Mouse (Mus musculus): Measurements from ENCODE around the gene Fam102a. TPM values are rescaled to one million over a fixed set of nuclear protein-coding genes. Genes with fewer than 3 reads are reported as not detected.

The Fam102a gene
- polyA plus RNA-seq, 1 experiment from 2014 or later = 9.0 TPM

DNA sequence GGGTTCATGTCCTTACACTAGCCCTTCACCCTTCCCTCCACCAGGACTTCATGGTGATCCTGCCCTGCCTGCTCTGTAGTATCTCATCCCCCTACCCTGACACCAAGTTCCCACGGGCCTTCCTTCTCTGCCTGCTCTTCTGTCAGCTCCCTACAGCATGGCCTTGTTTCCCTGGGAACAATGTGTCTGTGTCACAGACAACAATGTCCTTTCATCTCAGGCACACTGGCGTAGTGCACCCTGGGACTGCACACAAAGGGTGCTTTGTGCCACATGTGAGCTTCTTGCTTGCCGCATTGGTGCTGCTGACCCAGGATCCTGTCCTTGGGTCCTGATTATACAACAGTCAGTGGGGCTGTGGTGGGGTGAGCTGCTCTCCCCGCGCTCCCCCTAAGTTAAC, 24.4 kb downstream of the Fam102a start:
- ATAC-seq (ENCODE audit: low FRiP score) (peak; percentile 91), DNase-seq (ENCODE audit: low spot score) (peak; percentile 79)
- no peak overlapping the region for H3K4me3 ChIP-seq (ENCODE audit: low read depth, low read length)
- H3K27me3 ChIP-seq (ENCODE audit: control insufficient read depth, insufficient read depth, low read length) = no peaks in the 10 kb centered on the region
- 17% methylated on average over 5 of the region's 5 CpGs for WGBS
- H3K9ac ChIP-seq (ENCODE audit: low read depth, low read length) = peak overlapping the region; percentile 16; the same call in 1 of the 2 replicates
- 0 out of 2 replicates have a peak, but pooled peaks cover 2% of the 10 kb centered on the region for H3K36me3 ChIP-seq (ENCODE audit: control insufficient read depth, insufficient read depth, low read length)
- no peaks in the 10 kb centered on the region for H3K9me3 ChIP-seq (ENCODE audit: control insufficient read depth, low read length)
- peak overlapping the region; percentile 81 for H3K27ac ChIP-seq (ENCODE audit: low read depth, low read length)
- H3K4me2 ChIP-seq (replicated peaks; ENCODE audit: low read depth, low read length) = 0 out of 2 replicates have a peak overlapping the region, but pooled peaks have one; percentile 1
- peaks cover 21% of the 10 kb centered on the region for H3K4me1 ChIP-seq (replicated peaks; ENCODE audit: control insufficient read depth, insufficient read depth, low read length)

DNA sequence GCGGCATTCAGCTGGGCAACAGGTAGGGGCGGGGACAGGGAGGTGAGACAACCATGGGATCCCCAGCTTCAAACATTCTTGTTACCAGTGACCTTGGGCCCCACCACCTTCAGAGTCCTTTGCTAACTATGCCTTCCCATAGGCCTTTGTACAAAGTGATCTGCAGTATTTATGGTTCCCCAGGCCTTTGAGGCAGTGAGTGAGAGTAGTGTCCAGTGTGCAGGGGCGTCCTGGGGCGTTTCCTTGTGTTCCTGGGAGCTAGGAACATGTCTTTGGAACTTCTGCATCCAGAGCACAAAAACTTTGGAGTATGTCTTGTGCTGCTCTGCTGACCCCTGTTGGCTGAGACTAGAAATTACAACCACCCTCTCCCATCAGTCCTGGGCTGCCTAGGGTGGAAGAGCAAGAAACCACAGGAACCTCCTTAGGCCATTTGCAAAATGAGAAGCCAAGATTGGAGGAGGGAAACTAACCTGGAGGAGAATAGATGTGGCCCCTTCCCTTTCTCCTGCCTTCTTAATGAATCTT, 31.5 kb downstream of the Fam102a start:
- H3K27ac ChIP-seq (ENCODE audit: low read depth, low read length) = no peak overlapping the region
- WGBS = 42% methylated on average over 4 of the region's 4 CpGs

DNA sequence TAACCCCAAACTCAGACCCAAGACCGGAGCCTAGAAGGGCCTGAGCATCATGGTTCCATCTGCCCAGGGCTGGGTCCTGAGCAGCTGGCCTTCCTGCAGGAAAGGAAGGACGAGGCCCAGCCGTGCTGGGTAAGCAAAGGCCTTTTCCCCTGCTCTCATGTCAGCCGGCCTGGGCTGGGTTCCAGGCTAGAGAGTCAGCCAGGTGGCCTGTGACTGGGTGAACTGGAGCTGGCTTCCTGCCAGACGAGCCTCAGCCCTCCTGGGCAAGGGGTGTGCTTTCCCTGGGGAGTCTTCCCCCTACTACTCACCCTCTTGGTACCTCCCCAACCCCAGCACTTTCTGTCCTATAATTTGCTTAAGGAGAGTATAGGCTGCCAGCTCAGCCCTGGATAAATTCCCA, 33.0 kb downstream of the Fam102a start:
- Histone ChIP-seq H3K4me1 (replicated peaks; ENCODE audit: control insufficient read depth, insufficient read depth, low read length) (no peaks in the 10 kb centered on the region), H3K27ac (ENCODE audit: low read depth, low read length) (no peak overlapping the region), H3K4me3 (ENCODE audit: low read depth, low read length) (no peak overlapping the region), H3K27me3 (ENCODE audit: control insufficient read depth, insufficient read depth, low read length) (no peaks in the 10 kb centered on the region), H3K9ac (ENCODE audit: low read depth, low read length) (no peak overlapping the region), H3K9me3 (ENCODE audit: control insufficient read depth, low read length) (no peaks in the 10 kb centered on the region), H3K4me2 (replicated peaks; ENCODE audit: low read depth, low read length) (no peak overlapping the region), H3K36me3 (ENCODE audit: control insufficient read depth, insufficient read depth, low read length) (0 out of 2 replicates have a peak, but pooled peaks cover 5% of the 10 kb centered on the region)
- ATAC-seq (ENCODE audit: low FRiP score) (no peak), DNase-seq (ENCODE audit: low spot score) (no peak)
- 83% methylated on average over 5 of the region's 5 CpGs for WGBS

More for the DNA sequence above, 31.5 kb downstream of the Fam102a start:
- Histone ChIP-seq H3K4me3 (ENCODE audit: low read depth, low read length) (no peak overlapping the region), H3K4me2 (replicated peaks; ENCODE audit: low read depth, low read length) (no peak overlapping the region), H3K36me3 (ENCODE audit: control insufficient read depth, insufficient read depth, low read length) (0 out of 2 replicates have a peak, but pooled peaks cover 5% of the 10 kb centered on the region), H3K9me3 (ENCODE audit: control insufficient read depth, low read length) (no peaks in the 10 kb centered on the region), H3K9ac (ENCODE audit: low read depth, low read length) (no peak overlapping the region), H3K27me3 (ENCODE audit: control insufficient read depth, insufficient read depth, low read length) (no peaks in the 10 kb centered on the region), H3K4me1 (replicated peaks; ENCODE audit: control insufficient read depth, insufficient read depth, low read length) (no peaks in the 10 kb centered on the region)
- DNase-seq (ENCODE audit: low spot score) (peak; percentile 83), ATAC-seq (ENCODE audit: low FRiP score) (no peak)

DNA sequence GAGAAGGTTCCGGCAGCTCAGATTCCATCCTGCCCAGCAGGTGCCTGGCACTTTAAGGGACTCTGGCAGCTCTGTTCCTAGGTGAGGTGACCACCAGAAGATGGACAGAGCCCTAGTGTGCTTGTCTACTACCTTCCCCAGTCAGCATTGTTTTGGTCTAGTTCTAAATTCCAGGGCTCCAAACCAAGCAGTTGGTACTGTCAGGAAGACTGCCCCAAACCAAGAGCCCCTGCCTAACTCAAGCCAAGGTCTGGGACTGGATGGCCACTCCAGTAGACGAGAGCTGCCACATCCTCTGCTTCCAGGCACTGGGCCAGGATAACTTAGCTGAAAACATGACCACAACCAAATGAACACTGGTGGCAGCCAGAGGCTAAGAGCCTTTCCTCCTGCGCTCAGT, 33.8 kb downstream of the Fam102a start:
- Histone ChIP-seq H3K4me1 (replicated peaks; ENCODE audit: control insufficient read depth, insufficient read depth, low read length) (no peaks in the 10 kb centered on the region), H3K9ac (ENCODE audit: low read depth, low read length) (no peak overlapping the region), H3K27ac (ENCODE audit: low read depth, low read length) (no peak overlapping the region), H3K27me3 (ENCODE audit: control insufficient read depth, insufficient read depth, low read length) (no peaks in the 10 kb centered on the region), H3K9me3 (ENCODE audit: control insufficient read depth, low read length) (no peaks in the 10 kb centered on the region), H3K4me2 (replicated peaks; ENCODE audit: low read depth, low read length) (no peak overlapping the region), H3K36me3 (ENCODE audit: control insufficient read depth, insufficient read depth, low read length) (0 out of 2 replicates have a peak, but pooled peaks cover 5% of the 10 kb centered on the region), H3K4me3 (ENCODE audit: low read depth, low read length) (no peak overlapping the region)
- ATAC-seq (ENCODE audit: low FRiP score) (no peak), DNase-seq (ENCODE audit: low spot score) (no peak)
- WGBS = 91% methylated on average over 3 of the region's 3 CpGs

DNA sequence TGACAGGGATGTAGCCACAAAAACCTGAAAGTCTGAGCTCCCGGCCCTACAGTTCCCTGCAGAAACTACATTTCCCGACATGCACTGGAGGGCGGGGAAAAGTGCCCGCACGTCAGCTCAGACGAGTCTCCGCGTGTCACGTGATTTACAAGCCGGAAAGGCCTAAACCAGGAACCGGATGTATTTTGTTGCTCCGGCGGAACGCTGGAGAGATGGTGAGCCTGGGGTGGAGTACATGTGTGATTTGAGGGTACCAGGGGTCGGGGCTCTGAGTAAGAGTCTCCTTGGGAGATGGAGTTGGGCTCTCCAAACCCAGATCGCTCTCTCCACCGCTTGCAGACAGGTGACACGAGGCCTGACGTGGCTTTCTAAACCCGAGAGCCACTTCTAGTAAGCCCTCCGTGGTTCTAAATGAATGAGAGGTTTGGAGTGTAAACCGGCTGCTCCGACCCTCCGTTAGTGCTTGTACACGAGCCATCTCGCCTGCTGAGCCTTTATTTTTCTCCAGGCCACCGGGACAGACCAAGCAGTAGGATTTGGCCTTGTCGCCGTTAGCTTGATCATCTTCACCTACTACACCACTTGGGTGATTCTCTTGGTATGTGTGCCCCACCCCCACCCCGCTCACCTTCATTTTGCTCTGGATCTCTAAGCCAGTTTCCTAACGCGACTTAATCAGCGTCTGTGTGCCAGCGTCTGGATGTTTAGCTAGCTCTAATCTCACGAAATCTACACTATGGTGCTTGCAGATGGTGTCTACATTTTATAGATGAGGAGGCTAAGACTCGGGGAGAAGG, 35.8 kb downstream of the Fam102a start, which contains the start of gene Dpm2:
Gene Dpm2 (plus strand): TSS at position 161 of the 797 bp plus-strand sequence.
- Histone ChIP-seq H3K9ac (ENCODE audit: low read depth, low read length) (peak within 1 kb of the TSS; percentile 76), H3K4me3 (ENCODE audit: low read depth, low read length) (peak within 1 kb of the TSS; percentile 81), H3K4me2 (replicated peaks; ENCODE audit: low read depth, low read length) (peak within 1 kb of the TSS; percentile 71), H3K36me3 (ENCODE audit: control insufficient read depth, insufficient read depth, low read length) (no peaks in the 10 kb centered on the region), H3K27me3 (ENCODE audit: control insufficient read depth, insufficient read depth, low read length) (no peaks in the 10 kb centered on the region), H3K27ac (ENCODE audit: low read depth, low read length) (no peak within 1 kb of the TSS), H3K9me3 (ENCODE audit: control insufficient read depth, low read length) (no peaks in the 10 kb centered on the region), H3K4me1 (replicated peaks; ENCODE audit: control insufficient read depth, insufficient read depth, low read length) (no peaks in the 10 kb centered on the region)
- 2% methylated on average over 36 of the region's 36 CpGs for WGBS
- ATAC-seq (ENCODE audit: low FRiP score) (peak; percentile 81), DNase-seq (ENCODE audit: low spot score) (peak; percentile 92)

DNA sequence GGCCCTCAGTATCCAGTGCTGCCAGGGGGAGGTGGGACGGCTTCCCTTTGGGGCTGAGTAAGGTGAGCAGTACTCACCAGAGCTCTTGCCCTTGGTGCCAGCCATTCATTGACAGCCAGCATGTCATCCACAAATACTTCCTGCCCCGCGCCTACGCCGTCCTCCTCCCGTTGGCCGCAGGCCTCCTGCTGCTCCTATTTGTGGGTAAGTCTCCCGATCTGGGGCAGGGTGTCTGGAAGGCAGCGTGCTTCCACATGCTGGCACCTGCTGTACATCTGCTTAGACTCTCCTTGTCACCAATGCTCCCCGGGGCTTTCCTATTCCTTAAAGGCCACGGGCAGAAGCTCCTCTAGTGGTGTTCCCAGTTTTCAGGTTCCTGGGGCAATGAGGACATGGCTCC, 37.1 kb downstream of the Fam102a start:
- Histone ChIP-seq H3K4me3 (ENCODE audit: low read depth, low read length) (no peak overlapping the region), H3K9ac (ENCODE audit: low read depth, low read length) (no peak overlapping the region), H3K36me3 (ENCODE audit: control insufficient read depth, insufficient read depth, low read length) (no peaks in the 10 kb centered on the region), H3K27me3 (ENCODE audit: control insufficient read depth, insufficient read depth, low read length) (no peaks in the 10 kb centered on the region), H3K27ac (ENCODE audit: low read depth, low read length) (no peak overlapping the region), H3K4me1 (replicated peaks; ENCODE audit: control insufficient read depth, insufficient read depth, low read length) (no peaks in the 10 kb centered on the region), H3K9me3 (ENCODE audit: control insufficient read depth, low read length) (no peaks in the 10 kb centered on the region), H3K4me2 (replicated peaks; ENCODE audit: low read depth, low read length) (no peak overlapping the region)
- 91% methylated on average over 11 of the region's 11 CpGs for WGBS
- ATAC-seq (ENCODE audit: low FRiP score) (no peak), DNase-seq (ENCODE audit: low spot score) (no peak)

DNA sequence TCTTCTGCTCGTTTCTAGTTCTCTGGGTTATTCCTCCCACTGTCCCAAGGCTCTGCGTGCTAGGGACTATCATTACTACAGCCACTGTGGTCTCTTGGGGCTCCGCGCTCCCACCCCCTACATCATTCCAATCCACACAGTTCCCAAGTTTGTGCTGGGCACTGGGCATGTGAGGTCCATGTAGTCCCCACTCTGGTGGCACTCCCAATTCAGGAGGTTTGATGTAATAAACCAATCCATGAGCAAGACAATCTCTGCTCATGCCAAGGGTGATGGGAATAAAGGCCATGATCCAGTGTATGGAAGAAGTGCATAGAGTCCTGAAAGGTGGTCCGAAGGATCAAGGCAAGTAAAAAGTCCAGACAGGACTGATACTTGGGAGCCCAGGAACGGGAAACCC, 39.4 kb downstream of the Fam102a start, which contains the start of gene Pip5kl1:
Gene Pip5kl1 (plus strand): TSS at position 301 of the 400 bp plus-strand sequence.
- ATAC-seq (ENCODE audit: low FRiP score) (no peak), DNase-seq (ENCODE audit: low spot score) (no peak)
- Histone ChIP-seq H3K4me3 (ENCODE audit: low read depth, low read length) (peak within 1 kb of the TSS; percentile 52), H3K9ac (ENCODE audit: low read depth, low read length) (peak within 1 kb of the TSS; percentile 61), H3K27ac (ENCODE audit: low read depth, low read length) (no peak within 1 kb of the TSS), H3K27me3 (ENCODE audit: control insufficient read depth, insufficient read depth, low read length) (no peaks in the 10 kb centered on the region; the same call in 1 of the 2 replicates), H3K4me2 (replicated peaks; ENCODE audit: low read depth, low read length) (peak within 1 kb of the TSS; percentile 98), H3K36me3 (ENCODE audit: control insufficient read depth, insufficient read depth, low read length) (no peaks in the 10 kb centered on the region), H3K9me3 (ENCODE audit: control insufficient read depth, low read length) (no peaks in the 10 kb centered on the region), H3K4me1 (replicated peaks; ENCODE audit: control insufficient read depth, insufficient read depth, low read length) (no peaks in the 10 kb centered on the region)
- WGBS = 82% methylated on average over 6 of the region's 6 CpGs

DNA sequence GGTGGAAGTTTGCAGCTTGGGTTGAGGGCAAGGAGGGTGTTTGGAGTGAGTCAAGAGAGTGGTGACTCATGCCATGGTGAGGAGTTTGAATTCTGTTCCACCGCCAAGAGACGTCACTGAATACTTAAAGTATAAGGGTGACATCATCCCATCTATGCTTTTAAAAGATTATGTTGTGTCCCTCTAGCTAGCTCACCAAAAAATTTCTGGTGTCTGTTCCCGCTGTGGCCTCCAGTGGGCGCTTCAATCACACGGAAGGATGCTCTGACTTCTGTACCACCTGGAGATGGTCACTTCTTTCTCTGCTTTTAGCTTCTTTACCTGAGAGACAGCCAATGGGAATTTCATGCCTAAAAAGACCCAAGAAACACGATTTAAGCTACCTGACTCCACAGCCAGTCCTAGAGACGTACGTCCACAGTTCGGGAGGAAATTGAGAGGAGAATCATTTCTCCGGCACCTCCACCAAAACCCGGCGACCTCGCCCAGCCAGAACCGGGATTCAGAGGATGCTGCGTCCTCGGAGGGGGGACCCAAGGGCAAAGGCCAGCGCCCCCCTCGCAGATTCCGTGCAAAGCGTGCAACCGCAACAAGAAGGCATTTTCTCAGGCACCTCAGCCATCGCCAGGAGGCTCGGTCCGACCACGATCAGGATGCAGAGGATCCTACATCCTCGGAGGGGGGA, 39.9 kb downstream of the Fam102a start:
- peak; percentile 80 for DNase-seq (ENCODE audit: low spot score)

More for the DNA sequence above, 39.9 kb downstream of the Fam102a start:
- H3K27ac ChIP-seq (ENCODE audit: low read depth, low read length) = no peak overlapping the region
- no peak for ATAC-seq (ENCODE audit: low FRiP score)
- no peaks in the 10 kb centered on the region for H3K36me3 ChIP-seq (ENCODE audit: control insufficient read depth, insufficient read depth, low read length)
- H3K9ac ChIP-seq (ENCODE audit: low read depth, low read length) = peak overlapping the region; percentile 61
- no peaks in the 10 kb centered on the region; the same call in 1 of the 2 replicates for H3K27me3 ChIP-seq (ENCODE audit: control insufficient read depth, insufficient read depth, low read length)
- peak overlapping the region; percentile 52 for H3K4me3 ChIP-seq (ENCODE audit: low read depth, low read length)
- WGBS = 2% methylated on average over 26 of the region's 26 CpGs
- no peaks in the 10 kb centered on the region for H3K9me3 ChIP-seq (ENCODE audit: control insufficient read depth, low read length)
- H3K4me1 ChIP-seq (replicated peaks; ENCODE audit: control insufficient read depth, insufficient read depth, low read length) = no peaks in the 10 kb centered on the region
- H3K4me2 ChIP-seq (replicated peaks; ENCODE audit: low read depth, low read length) = peak overlapping the region; percentile 98
